Mouse (Mus musculus) stomach, postnatal 0 days (tissue): ENCODE results near the gene Smim12.

ENCODE experiments used
- CTCF ChIP-seq: IDR thresholded peaks from 2 replicates; pipeline ENCODE4 v1.5.1; 2016; ENCODE audit warnings: antibody characterized with exemption, low read depth, mild to moderate bottlenecking, moderate library complexity
- EP300 ChIP-seq: optimal IDR thresholded peaks from 2 replicates; pipeline ENCODE3; 2016; ENCODE audit warnings: antibody characterized with exemption

DNA sequence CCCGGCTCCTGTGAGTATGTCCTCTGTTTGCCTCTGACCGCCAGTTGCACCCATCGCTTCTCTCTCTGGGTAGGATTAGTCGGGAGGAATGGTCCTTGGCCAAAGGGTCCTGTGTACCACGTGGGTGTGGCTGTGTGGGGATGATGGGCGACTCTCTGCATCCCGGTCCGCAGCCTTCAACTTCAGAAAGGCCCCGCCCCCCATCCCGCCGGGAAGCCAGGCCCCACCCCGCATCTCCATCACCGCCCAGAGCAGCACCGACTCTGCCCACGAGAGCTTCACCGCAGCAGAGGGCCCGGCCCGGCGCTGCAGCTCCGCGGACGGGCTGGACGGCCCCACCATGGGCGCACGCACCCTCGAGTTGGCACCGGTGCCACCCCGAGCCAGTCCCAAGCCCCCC is 29.1 kb upstream of the Smim12 start:
- TF ChIP-seq CTCF (no peak), EP300 (no peak)
